ENCODE assay signal across 21 mouse cellular contexts in genomic region chr7:142997403-142998150, GRCm38 (mm10). TPM values are rescaled to one million over a fixed set of nuclear protein-coding genes. Genes with fewer than 3 reads are reported as not detected.
DNase-seq lines count a peak whose midpoint lies in the region; ATAC-seq and TF ChIP-seq lines count a peak whose summit lies in the region.
"Had no signal": no experiment of that assay in that cellular context is flagged by ENCODE, and none has a peak within 500 bp of the region (broad histone marks: within the 10 kb centered on the region; RNA-seq: fewer than 3 reads in every experiment).

No protein-coding gene starts in this region.

- TF ChIP-seq EP300 in liver, embryonic 14.5 days (IDR thresholded peaks at IDR 0.05; ENCODE audit: low read depth) = no peak

- no peak overlapping the region for H3K4me2 ChIP-seq in heart, embryonic 11.5 days
- H3K4me2 ChIP-seq in neural tube, embryonic 11.5 days (ENCODE audit: low read depth) = no peak overlapping the region
- H3K4me2 ChIP-seq in neural tube, embryonic 15.5 days = no peak overlapping the region
- peak overlapping the region; percentile 65 for H3K4me2 ChIP-seq in liver, embryonic 14.5 days (ENCODE audit: low read depth)
- H3K4me2 ChIP-seq: embryonic facial prominence, embryonic 12.5 days; limb, embryonic 15.5 days; midbrain, embryonic 13.5 days; stomach, embryonic 15.5 days had no signal

- TF ChIP-seq CTCF in liver, embryonic 14.5 days (IDR thresholded peaks at IDR 0.05; ENCODE audit: low read depth) = no peak

- peaks cover 6% of the 10 kb centered on the region; the same call in 1 of the 2 replicates for H3K4me1 ChIP-seq in heart, embryonic 11.5 days (ENCODE audit: control insufficient read depth, insufficient read depth, low read length)
- H3K4me1 ChIP-seq in neural tube, embryonic 11.5 days (ENCODE audit: control insufficient read depth, insufficient read depth, low read length) = no peaks in the 10 kb centered on the region
- no peaks in the 10 kb centered on the region for H3K4me1 ChIP-seq in neural tube, embryonic 15.5 days
- peaks cover 33 to 39% of the 10 kb centered on the region in 2 experiments for H3K4me1 ChIP-seq in liver, embryonic 14.5 days (replicated peaks; ENCODE audit: control insufficient read depth in 2 of 2, insufficient read depth in 2 of 2, low read length in 1 of 2)
- H3K4me1 ChIP-seq: embryonic facial prominence, embryonic 12.5 days; midbrain, embryonic 13.5 days had no signal

- H3K9ac ChIP-seq in heart, embryonic 11.5 days (ENCODE audit: low read depth, low read length) = no peak overlapping the region
- no peak overlapping the region for H3K9ac ChIP-seq in neural tube, embryonic 11.5 days (ENCODE audit: low read length)
- H3K9ac ChIP-seq in neural tube, embryonic 15.5 days (replicated peaks) = no peak overlapping the region
- H3K9ac ChIP-seq in liver, embryonic 14.5 days (replicated peaks) = peak overlapping the region; percentile 12
- H3K9ac ChIP-seq: embryonic facial prominence, embryonic 12.5 days; limb, embryonic 15.5 days; midbrain, embryonic 13.5 days; stomach, embryonic 15.5 days had no signal

- intact Hi-C loops in left cerebral cortex, postnatal 14 days (cut with DNase I) = loop anchor here (10.0 kb wide), 1 partner anchor 493 kb away; no protein-coding TSS in a partner anchor

- H3K36me3 ChIP-seq in heart, embryonic 11.5 days (ENCODE audit: control insufficient read depth, insufficient read depth, low read length) = no peaks in the 10 kb centered on the region
- no peaks in the 10 kb centered on the region for H3K36me3 ChIP-seq in neural tube, embryonic 11.5 days (ENCODE audit: control insufficient read depth, insufficient read depth, low read length)
- no peaks in the 10 kb centered on the region for H3K36me3 ChIP-seq in neural tube, embryonic 15.5 days
- no peaks in the 10 kb centered on the region for H3K36me3 ChIP-seq in liver, embryonic 14.5 days (replicated peaks; ENCODE audit: control insufficient read depth, insufficient read depth, low read depth)
- H3K36me3 ChIP-seq: embryonic facial prominence, embryonic 12.5 days; forebrain, embryonic 10.5 days; limb, embryonic 15.5 days; midbrain, embryonic 13.5 days; stomach, embryonic 15.5 days had no signal

- 30% methylated on average over 3 of the region's 3 CpGs for WGBS in heart, embryonic 11.5 days (ENCODE audit: insufficient replicate concordance)
- 77% methylated on average over 3 of the region's 3 CpGs for WGBS in neural tube, embryonic 11.5 days
- 81% methylated on average over 3 of the region's 3 CpGs for WGBS in neural tube, embryonic 15.5 days
- 35% methylated on average over 3 of the region's 3 CpGs for WGBS in liver, embryonic 14.5 days (ENCODE audit: insufficient replicate concordance)

- no peak overlapping the region for H3K27ac ChIP-seq in heart, embryonic 11.5 days (ENCODE audit: low read depth, low read length)
- H3K27ac ChIP-seq in neural tube, embryonic 11.5 days (ENCODE audit: low read depth, low read length) = no peak overlapping the region
- no peak overlapping the region for H3K27ac ChIP-seq in neural tube, embryonic 15.5 days (replicated peaks)
- peak overlapping the region; percentile 83 for H3K27ac ChIP-seq in liver, embryonic 14.5 days
- H3K27ac ChIP-seq: embryonic facial prominence, embryonic 12.5 days; forebrain, embryonic 10.5 days; hindbrain, postnatal 0 days; limb, embryonic 15.5 days; midbrain, embryonic 13.5 days; stomach, embryonic 15.5 days had no signal

- H3K4me3 ChIP-seq in heart, embryonic 11.5 days (ENCODE audit: low read depth, low read length) = no peak overlapping the region
- no peak overlapping the region for H3K4me3 ChIP-seq in neural tube, embryonic 11.5 days (ENCODE audit: low read depth, low read length)
- H3K4me3 ChIP-seq in neural tube, embryonic 15.5 days (replicated peaks) = no peak overlapping the region
- no peak overlapping the region for H3K4me3 ChIP-seq in liver, embryonic 14.5 days (ENCODE audit: insufficient read depth in 1 of 2, low read depth in 2 of 2, low read length in 2 of 2)
- H3K4me3 ChIP-seq: embryonic facial prominence, embryonic 12.5 days; forebrain, embryonic 10.5 days; limb, embryonic 15.5 days; midbrain, embryonic 13.5 days; stomach, embryonic 15.5 days had no signal

- DNase-seq in heart, postnatal 4 days = no peak
- DNase-seq in neural tube, embryonic 11.5 days (ENCODE audit: low spot score) = peak; percentile 7
- DNase-seq in liver, embryonic 14.5 days (ENCODE audit: low read depth in 3 of 3, low spot score in 3 of 3) = no peak
- no peak for DNase-seq in thymus, postnatal 4 days
- no peak for DNase-seq in left cerebral cortex, postnatal 14 days (ENCODE audit: low spot score in 2 of 2)
- DNase-seq in right cerebral cortex, postnatal 4 days = no peak
- DNase-seq: adrenal gland, adult 2 months; cerebellum, adult 8-10 months; heart, postnatal 36 days; thymus, adult 2 months had no signal

- no peaks in the 10 kb centered on the region for H3K9me3 ChIP-seq in heart, embryonic 11.5 days (replicated peaks; ENCODE audit: control insufficient read depth, low read length)
- H3K9me3 ChIP-seq in neural tube, embryonic 11.5 days (ENCODE audit: control insufficient read depth, low read length) = no peaks in the 10 kb centered on the region
- H3K9me3 ChIP-seq in neural tube, embryonic 15.5 days (replicated peaks) = no peaks in the 10 kb centered on the region; the same call in 1 of the 2 replicates
- H3K9me3 ChIP-seq in liver, embryonic 14.5 days (ENCODE audit: control insufficient read depth, low read length) = no peaks in the 10 kb centered on the region
- H3K9me3 ChIP-seq: embryonic facial prominence, embryonic 12.5 days; forebrain, embryonic 10.5 days; limb, embryonic 15.5 days; midbrain, embryonic 13.5 days; stomach, embryonic 15.5 days had no signal

- no peaks in the 10 kb centered on the region for H3K27me3 ChIP-seq in heart, embryonic 11.5 days (ENCODE audit: control insufficient read depth, insufficient read depth, low read length)
- no peaks in the 10 kb centered on the region for H3K27me3 ChIP-seq in neural tube, embryonic 11.5 days (ENCODE audit: control insufficient read depth, insufficient read depth, low read length)
- H3K27me3 ChIP-seq in neural tube, embryonic 15.5 days (replicated peaks) = no peaks in the 10 kb centered on the region
- H3K27me3 ChIP-seq in liver, embryonic 14.5 days (ENCODE audit: control insufficient read depth, insufficient read depth, low read length) = no peaks in the 10 kb centered on the region
- H3K27me3 ChIP-seq: embryonic facial prominence, embryonic 12.5 days; limb, embryonic 15.5 days; midbrain, embryonic 13.5 days; stomach, embryonic 15.5 days had no signal

- ATAC-seq in heart, embryonic 11.5 days (replicated peaks; ENCODE audit: insufficient number of reproducible peaks, low FRiP score, low TSS enrichment) = peak; percentile 32; the same call in 1 of the 2 replicates
- ATAC-seq in neural tube, embryonic 11.5 days (ENCODE audit: insufficient read depth, low FRiP score, low TSS enrichment) = no peak
- ATAC-seq in neural tube, embryonic 15.5 days (ENCODE audit: low FRiP score) = no peak
- ATAC-seq in liver, embryonic 14.5 days (ENCODE audit: insufficient read depth) = peak; percentile 11; the same call in 1 of the 2 replicates
- ATAC-seq: hindbrain, postnatal 0 days; intestine, postnatal 0 days; midbrain, embryonic 13.5 days had no signal

RNA-seq across cellular contexts. Expression of gene Tspan32, which starts 7.3 kb away (rescaled TPM):
- 18.2 and 19.5 TPM in 2 replicates for polyA plus RNA-seq in heart, embryonic 11.5 days (2014; fragmentation: Nextera tagmentation; extraction: Ambion mirVana)
- total RNA-seq in heart, postnatal 4 days (2021) = under 1 TPM; 0.45 to 0.64 TPM
- polyA plus RNA-seq in neural tube, embryonic 11.5 days (2014; fragmentation: Nextera tagmentation; extraction: Ambion mirVana) = 4.4 and 4.6 TPM in 2 replicates
- polyA plus RNA-seq in neural tube, embryonic 15.5 days (2015; fragmentation: Nextera tagmentation; extraction: Ambion mirVana) = 0.51 and 1.4 TPM in 2 replicates
- polyA plus RNA-seq in liver, embryonic 14.5 days (2012; rRNA removed) = 40.7 and 47.7 TPM in 2 replicates
- 78.4 and 87.9 TPM in 2 replicates for polyA plus RNA-seq in liver, embryonic 14.5 days (2014; fragmentation: Nextera tagmentation; extraction: Ambion mirVana)
- total RNA-seq in left cerebral cortex, postnatal 14 days (2021) = under 1 TPM in 1 of 2 experiments, not detected in 1; 0.30 TPM
- total RNA-seq: layer of hippocampus, postnatal 10 days had no signal

RNA-seq across cellular contexts. Expression of gene Ascl2, which starts 28.5 kb away (rescaled TPM):
- polyA plus RNA-seq in heart, embryonic 11.5 days (2014; fragmentation: Nextera tagmentation; extraction: Ambion mirVana) = 0.42 and 0.44 TPM in 2 replicates
- total RNA-seq in heart, postnatal 4 days (2021) = not detected
- polyA plus RNA-seq in neural tube, embryonic 11.5 days (2014; fragmentation: Nextera tagmentation; extraction: Ambion mirVana) = 0.31 and 0.66 TPM in 2 replicates
- 0.58 and 1.5 TPM in 2 replicates for polyA plus RNA-seq in neural tube, embryonic 15.5 days (2015; fragmentation: Nextera tagmentation; extraction: Ambion mirVana)
- 0.30 and 0.44 TPM in 2 replicates for polyA plus RNA-seq in liver, embryonic 14.5 days (2012; rRNA removed)
- polyA plus RNA-seq in liver, embryonic 14.5 days (2014; fragmentation: Nextera tagmentation; extraction: Ambion mirVana) = 0.19 and 0.36 TPM in 2 replicates
- total RNA-seq in left cerebral cortex, postnatal 14 days (2021) = not detected
- total RNA-seq: gastrocnemius, adult 18-20 months; heart, postnatal 36 days had no signal

RNA-seq across cellular contexts. Expression of gene Cd81, which starts 55.0 kb away (rescaled TPM):
- polyA plus RNA-seq in heart, embryonic 11.5 days (2014; fragmentation: Nextera tagmentation; extraction: Ambion mirVana) = 632 and 701 TPM in 2 replicates
- 100 to 1,000 TPM; 600 to 620 TPM for total RNA-seq in heart, postnatal 4 days (2021)
- 282 and 291 TPM in 2 replicates for polyA plus RNA-seq in neural tube, embryonic 11.5 days (2014; fragmentation: Nextera tagmentation; extraction: Ambion mirVana)
- 493 and 522 TPM in 2 replicates for polyA plus RNA-seq in neural tube, embryonic 15.5 days (2015; fragmentation: Nextera tagmentation; extraction: Ambion mirVana)
- polyA plus RNA-seq in liver, embryonic 14.5 days (2012; rRNA removed) = 48.0 and 56.2 TPM in 2 replicates
- polyA plus RNA-seq in liver, embryonic 14.5 days (2014; fragmentation: Nextera tagmentation; extraction: Ambion mirVana) = 120 and 129 TPM in 2 replicates
- 100 to 1,000 TPM; 367 to 400 TPM for total RNA-seq in left cerebral cortex, postnatal 14 days (2021)

Comparison
In these comparisons a context has a peak if more than half of its experiments do, and no peak if none do; other contexts are left out.
1. ATAC-seq: peak in heart, embryonic 11.5 days (single experiment) and liver, embryonic 14.5 days (single experiment); none in neural tube, embryonic 11.5 days (single experiment) and neural tube, embryonic 15.5 days (single experiment).